Mouse (Mus musculus): ENCODE results near the gene Dedd2.
A peak's percentile ranks its signal among the peaks of the same experiment; 100 is the strongest.

The Dedd2 gene

DNA sequence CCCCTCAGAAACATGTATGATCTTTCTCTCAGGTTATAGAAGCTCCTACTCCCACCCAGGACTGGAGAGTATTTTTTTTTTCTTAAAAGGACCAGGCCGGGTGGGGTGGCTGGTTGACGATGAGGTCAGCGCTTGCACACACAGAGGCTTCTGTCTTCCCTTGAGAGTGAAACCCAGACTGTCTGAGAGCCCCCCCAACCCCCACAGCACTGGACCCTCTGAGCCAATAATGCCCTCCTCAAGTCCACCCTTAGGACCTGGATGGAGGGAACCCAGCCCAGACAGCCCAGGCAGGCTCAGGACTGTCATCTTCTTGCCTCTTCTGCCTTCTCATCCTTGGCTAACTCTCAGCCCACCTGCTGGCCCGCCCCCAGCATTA, 26.3 kb upstream of the Dedd2 start:
- DNase-seq (ENCODE audit: low spot score in 2 of 2), result no peak

DNA sequence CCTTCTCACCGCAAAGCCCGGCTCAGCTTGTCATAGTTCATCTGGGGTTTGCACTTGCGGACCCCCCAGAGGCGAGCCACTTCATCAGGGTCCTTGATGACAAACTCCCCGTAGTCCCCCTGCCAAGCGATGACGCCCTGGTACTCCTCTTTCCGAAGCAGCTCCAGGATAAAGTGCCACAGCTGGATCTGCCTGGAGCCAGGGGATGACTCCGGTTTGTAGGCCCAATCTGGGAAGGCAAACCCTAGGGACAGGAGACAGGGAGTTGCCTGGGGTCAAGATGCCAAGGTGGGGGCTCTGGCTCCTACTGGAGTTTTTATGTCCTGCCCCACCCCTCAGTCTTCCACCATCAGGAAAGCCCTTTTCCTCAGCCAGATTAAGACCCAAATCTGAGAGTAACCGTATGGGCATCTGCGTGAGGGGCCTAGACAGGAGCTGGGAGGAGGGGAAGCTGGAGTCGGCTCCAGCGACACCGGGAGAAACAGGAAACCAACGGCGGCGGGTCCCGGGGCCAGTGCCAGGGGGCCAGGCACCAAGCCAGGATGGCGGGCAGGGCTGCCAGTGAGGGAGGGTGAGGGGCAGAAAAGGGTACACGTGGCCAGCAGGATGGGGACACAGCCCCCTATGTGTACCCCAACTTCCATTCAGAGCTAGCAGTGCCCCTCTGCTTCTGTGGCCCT, 25.8 kb upstream of the Dedd2 start:
- DNase-seq (ENCODE audit: low spot score in 2 of 2), result peak; percentile 51 to 62

DNA sequence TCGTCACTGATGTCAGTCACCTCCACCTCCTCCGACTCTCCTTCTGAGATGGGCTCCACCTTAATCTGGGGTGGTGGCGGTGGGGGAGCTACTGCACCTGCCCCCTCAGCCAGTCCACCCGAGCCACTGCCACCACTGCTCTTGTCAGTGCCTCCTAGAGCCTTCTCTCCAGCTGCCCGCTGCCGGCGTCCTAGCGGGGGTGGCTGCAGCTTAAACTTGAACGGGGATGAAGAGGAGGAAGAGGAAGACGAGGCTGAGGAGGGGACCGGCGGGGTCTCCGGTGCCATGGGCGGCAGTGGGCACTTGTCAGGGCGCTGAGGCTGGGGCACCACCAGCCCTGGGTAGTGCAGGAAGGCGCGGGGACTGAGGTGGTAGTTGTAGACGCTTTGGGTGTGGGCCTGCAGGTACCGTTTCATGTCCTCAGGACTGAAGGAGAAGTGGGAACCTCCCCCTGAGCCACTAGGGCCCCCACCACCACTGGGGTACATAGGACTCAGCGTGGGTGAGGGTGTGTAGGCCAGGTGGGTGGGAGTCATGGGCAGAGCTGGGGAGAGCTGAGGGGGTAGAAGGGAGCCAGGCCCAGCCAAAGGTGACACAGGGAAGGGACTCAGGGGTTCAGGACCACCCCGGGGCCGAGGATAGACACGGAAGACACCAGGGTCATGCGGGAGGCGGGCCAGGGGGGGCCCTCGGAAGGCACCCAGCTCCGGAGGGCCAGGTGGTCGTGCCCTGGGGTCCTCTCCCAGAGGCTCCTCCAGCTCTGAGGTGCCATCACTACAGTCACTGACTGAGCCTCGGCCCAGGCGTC, 24.4 kb upstream of the Dedd2 start:
- no peak for DNase-seq (ENCODE audit: low spot score in 2 of 2)

DNA sequence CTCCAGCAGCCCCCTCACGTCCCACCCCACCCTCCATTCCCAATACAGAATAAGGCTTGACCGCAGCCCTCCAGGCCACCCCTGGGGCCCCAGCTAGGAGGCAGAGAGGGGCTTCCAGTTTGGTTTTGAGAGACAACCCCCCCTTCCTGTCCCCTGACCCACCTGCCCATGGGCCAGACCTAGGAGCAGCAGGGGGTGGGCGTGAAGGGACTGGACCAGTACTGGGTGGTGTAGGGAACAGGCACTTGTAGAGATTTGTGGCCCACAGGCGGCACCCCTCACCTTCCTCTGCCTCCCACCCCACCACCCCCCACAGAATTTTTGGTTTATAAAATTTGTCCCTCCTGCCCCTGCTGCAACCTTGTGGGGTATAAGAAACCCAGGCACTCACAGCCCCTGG, 22.9 kb upstream of the Dedd2 start:
- no peak for DNase-seq (ENCODE audit: low spot score in 2 of 2)

DNA sequence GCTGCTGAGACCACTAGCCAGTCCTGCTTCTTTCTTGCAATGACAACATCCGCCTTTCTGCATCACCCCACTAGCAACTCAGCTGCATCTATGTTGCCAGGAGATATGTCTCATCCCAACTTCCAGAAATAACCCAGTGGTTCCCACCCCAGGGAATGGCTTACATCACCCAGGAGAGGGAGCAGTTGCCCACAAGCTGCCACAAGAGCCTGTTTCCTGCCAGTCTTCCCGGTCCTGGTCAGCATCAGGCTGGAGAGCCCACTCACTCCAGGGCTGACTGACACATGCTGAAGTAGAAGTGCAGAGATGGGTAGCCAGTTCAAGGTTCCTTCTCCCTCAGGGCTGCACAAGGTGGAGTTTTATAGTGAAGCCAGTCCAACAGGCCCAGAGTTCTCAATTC, 20.6 kb upstream of the Dedd2 start:
- peak; percentile 46 to 70 for DNase-seq (ENCODE audit: low spot score in 2 of 2)

DNA sequence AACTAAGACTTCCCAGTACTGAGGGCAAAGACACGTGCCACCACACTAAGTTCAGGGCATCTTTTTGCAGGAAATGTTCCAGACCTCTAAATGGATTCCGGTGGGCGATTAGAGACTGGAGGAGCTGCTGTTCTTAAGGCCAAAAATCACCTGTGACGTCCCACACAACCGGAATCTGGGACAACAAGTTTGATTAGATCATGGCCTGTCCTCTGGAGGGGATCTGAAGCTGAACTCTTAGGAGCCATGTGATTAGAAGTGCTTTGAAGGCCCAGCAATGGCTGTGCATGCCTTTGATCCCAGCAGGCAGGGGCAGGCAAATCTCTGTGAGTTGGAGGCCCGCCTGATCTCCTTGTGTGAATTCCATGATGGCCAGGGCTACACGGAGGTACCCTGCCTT, 20.2 kb upstream of the Dedd2 start:
- no peak for DNase-seq (ENCODE audit: low spot score in 2 of 2)

DNA sequence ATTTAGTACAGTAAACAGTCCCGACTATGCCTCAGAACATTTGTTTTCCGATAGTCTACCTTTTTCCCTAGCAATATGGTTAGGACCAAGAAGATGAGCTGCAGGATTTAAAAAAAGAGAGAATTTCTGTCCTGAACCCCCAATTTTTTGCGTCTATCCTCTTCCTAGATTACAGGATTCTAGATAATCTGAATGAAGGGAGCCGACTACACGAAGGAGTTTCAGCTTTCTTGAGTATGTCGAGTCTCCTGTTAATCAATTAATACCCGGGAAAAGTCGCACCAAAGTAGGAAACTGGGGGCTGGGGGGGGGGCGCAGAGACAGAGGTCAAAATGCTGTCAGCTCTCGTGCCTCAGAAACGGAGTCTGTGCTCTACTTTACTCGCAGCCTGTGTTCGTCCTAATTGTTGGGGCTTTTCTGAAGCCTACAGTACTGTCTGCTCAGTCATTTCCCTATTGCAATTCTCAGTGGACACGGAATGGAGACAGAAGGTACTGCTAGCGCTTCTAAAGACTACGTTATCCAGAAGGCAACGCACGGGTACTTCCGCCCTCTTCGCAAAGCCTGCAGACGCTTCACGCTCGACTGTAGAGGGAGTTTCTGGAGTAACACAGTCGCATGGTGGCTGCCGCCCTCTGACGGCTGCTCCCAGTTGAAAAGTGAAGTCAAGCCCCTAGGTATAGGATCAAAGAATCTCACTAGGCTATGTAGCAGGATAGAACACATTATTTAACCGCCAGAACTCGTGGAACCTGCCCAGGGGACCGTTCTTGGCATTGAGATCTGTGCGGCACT, 18.6 kb upstream of the Dedd2 start:
- peak; percentile 66 to 78 for DNase-seq (ENCODE audit: low spot score in 2 of 2)

DNA sequence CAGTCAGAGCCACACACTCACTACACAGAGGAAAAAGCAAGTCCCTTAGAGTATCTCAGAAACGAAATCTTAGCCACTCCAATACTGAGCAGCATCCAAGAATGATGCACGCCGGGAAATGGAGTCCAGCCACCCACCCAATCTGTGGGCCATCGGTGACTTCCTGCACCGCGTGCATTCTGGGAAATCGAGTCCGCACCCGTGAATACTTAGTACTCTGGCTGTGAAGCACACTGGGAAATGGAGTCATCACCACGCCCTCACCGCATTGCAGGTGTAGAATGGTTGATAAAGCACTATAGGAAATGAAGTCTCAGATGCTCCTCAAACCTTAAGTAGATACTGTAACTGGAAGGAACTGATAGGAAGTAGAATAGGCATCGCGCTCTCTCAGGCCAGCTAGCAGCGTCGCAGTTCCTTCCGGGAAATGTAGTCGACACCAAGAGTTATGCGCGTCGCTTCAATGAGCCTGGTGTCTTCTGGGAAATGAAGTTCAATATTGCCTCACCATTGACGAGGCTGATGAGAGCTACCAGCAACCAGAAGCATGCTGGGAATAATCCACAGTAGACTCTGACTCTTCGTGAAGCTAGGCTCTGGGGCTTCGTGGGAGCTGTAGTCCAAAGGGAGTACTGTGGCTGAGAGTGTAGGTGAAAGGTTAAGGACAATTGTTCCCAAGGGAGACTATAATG, 17.7 kb upstream of the Dedd2 start:
- DNase-seq (ENCODE audit: low spot score in 2 of 2), result peak; percentile 90 to 94

DNA sequence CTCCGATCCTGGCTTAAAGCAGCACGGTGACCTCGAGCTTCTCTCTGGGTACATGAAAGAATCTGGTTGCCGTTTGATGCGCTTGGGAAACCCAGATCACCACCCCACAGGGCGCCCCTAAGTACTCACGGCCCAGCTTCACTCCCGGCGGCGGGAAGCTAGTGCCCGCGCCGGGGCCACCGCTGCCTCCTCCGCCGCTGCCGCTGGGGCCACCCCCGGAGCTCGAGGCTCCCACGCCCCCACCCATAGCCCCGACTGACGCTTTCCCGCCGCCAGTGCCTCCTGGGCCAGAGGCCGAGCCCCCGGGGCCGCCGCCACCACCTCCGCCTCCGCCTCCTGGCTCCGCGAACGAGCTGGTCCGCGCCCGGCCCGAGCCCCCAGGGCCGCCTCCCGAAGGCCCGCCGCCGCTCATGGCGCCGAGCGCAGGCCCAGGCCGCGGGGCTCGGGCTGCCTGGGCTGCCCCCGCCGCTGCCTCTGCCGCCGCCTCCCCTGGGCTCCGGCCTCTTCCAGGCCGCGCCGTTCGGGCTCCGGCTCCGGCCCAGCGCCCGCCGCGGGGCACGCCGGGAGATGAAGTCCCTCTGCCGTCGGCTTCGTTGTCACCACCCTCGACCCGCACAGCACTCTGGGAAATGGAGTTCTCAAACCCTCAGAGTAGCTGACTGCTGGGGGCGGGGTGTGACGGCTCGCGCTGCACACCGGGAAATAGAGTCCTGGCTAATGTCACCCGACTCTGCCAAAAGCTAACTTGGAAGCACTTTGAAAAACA, 17.0 kb upstream of the Dedd2 start, which contains the start of gene Gsk3a:
TSS of gene Gsk3a (minus strand) at position 603 of the 766 bp plus-strand sequence.
- DNase-seq (ENCODE audit: low spot score in 2 of 2), result peak; percentile 94 to 96

DNA sequence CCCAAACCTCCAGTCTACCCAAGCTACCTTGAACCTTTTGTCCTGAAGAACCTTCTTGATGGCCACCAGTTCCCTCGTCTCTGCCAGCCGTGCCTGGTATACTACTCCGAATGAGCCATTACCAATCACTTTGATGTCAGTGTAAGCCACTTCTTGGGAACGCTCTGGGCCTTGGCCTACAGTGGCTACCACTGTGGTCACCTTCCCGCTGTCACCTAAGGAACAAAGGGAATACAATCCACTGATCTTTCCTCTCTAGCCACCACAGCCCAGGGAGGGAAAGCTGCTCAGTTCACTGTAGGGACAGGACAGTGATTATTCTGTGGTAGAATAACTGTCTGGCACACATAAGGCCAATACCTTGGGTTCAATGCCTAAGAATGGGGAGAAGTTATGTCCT, 15.1 kb upstream of the Dedd2 start:
- no peak for DNase-seq (ENCODE audit: low spot score in 2 of 2)

DNA sequence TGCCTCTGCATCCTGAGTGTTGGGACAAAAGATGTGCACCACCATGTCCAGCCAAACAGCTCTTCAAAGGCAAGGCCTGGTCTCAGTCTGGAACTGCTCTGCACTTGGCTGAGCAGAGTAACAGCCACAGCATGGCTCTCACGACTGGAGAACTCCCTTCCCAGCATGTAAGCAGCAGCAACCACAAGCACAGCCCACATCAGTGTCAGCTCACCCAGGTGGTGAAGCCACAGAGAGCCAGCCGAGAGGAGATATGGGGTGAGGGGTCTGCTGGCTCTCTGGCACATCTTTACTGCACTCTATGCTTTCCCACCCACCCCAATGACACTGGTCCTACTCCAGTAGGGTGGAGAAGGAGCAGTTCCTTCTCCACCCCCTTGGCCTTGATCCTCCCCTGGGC, 12.6 kb upstream of the Dedd2 start:
- DNase-seq (ENCODE audit: low spot score in 2 of 2), result no peak

DNA sequence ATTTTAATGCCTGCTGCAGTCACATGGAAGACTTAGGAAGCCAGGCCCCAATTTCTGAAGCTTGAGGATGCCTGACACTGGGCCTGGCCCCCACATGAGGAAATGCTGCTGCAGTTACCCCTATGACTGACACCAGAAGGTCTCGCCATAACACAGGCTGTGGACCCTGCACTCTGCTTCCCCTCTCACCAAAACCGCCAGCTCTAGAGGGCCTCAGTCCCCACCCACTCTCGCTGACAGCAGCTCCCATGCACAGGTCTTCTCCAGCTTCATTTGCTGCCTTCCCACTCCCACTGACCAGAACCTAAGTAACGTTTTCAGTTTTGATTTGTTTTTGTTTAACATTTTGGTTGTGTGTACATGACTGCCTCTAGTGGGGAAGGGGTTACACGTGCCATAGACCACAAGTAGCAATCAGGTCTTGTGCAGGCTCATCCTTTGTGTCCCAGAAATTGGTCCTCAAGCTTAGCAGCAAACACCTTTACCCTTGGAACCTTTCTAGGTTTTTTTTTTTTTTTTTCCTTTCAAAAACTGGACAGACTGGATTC, 11.8 kb upstream of the Dedd2 start:
- DNase-seq (ENCODE audit: low spot score in 2 of 2), result no peak

DNA sequence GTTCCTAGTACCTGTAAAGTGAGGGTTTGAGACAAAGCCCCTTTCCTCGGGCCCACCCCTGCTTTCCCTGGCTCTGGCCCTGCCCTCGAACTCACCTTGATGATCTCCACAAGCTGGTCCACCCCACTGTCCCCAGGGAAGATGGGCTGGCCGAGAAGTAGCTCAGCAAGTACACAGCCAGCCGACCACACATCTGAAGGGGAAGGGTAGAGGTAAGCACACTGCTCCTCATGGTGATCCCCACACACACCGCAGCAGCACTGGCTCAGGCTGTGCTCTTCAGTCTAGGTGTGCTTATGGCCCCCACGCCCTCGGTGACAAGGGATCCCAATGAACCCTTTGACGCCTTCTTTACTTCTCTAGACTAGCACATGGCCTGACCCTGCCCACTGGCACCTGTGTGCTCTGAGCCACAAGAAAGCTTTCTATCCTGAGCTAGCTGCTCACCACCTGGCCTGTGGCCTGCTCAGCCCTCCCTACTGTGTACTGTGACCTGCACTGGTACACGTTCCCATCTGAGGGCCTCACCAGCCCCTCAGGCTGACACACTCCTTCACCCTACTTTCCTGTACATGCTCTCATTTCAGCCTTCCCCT, 10.4 kb upstream of the Dedd2 start:
- DNase-seq (ENCODE audit: low spot score in 2 of 2), result no peak

DNA sequence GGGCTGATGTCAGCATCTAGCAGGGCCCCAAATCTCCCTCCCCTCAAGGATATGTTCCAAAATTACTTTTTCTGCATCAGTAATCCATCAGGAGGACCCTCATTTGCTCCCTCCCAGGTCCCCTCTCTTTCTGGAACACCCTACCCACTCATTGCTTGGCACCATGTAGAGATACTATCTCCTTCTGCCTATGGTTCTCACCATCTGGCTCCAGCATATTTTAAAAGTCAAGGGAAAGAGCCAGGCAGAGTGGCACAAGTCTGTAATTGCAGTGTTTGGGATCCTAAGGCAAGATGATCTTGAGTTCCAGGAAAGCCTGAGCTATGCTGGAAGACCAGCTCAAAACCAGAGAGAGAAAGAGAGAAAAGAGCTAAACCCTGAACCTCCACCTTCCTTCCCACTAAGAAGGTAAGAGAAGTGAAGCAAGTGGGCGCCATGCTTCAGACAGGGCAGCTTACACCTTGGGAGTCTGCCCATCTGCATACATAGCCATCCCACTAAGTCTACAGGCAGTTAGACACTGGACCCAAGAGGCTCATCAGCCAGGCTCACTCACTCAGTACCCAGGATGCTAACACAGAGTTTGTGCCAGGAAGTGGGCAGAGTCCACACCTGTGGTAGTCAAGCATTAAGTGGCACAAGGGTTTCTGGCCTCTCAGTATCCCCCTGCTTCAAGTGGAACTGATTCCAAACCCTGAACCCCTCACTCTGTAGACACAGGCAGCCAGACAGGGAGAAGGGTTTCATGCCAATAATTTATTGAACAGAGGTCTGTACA, 7.3 kb upstream of the Dedd2 start:
- DNase-seq (ENCODE audit: low spot score in 2 of 2), result no peak

DNA sequence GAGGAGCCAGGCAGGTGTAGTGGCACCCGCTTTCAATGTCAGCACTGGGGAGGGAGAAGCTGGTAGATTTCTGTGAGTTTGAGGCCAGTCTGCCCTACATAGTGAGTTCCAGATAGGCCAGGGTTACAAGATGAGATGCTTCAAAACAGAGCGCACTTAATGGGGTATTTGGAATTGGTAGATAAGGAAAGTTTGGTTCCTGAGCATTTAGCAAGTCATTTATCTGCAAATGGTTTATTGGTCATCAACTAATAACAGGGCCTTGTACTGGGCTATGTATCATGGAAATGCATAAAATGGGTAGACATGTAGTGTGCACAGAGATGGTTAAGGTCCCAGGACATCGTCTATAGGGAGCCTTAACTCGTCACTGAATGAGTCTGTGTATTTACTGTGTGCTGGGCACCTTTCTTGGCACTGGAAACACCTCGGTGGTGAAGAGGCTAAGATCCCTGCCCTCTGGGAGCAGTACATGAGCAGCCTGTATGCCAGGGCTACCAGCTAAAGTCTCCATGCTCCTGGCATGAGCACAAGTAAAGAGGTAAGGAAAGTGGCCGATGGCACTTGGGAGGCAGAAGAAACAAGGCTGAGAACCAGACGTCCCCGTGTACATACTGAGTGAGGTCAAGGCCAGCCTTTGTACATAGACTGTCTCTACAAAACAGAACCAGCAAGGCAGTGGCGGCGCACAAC, 2.0 kb upstream of the Dedd2 start:
- no peak for DNase-seq (ENCODE audit: low spot score in 2 of 2)

DNA sequence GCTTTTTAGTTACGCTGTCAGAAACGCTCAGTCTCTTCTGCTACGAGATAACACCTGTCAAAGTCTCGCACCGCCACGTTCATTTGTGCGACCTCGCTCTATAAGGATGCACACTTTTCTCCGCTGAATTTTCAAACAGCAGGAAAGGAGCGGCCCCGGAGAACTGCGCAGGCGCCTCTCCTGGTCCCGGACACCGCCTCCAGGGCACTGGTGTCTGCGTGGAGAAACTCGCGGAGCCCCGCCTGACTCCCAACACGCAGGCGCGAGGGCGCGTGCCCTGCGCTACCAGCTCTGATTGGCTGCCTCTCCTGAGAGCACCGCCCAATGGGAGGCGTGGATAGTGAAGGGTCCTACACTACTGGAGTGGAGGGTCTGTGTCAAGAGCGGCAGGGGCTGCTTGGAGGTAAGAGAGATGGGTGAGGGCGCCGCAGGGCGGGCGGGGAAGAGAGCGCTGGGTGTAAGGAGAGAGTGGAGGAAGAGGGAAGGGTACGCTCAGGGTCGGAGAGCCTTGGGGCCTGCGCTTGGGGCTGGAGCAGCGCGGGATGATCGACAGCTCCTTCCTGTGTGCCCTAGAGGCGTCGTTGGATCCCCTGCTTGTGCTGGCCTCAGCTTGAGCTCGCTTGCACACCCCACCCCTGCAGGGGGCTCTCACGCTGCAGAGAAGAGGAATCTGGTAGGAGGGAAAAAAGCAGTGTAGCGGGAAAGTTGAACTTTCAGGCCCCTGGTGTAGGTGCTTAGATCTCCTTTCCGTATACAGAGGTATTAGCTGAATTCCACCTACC, 878 bp upstream of the Dedd2 start, which contains the start of gene Zfp526:
TSS of gene Zfp526 (plus strand) at position 324 of the 782 bp plus-strand sequence.
- DNase-seq (ENCODE audit: low spot score in 2 of 2), result peak; percentile 90 to 95

DNA sequence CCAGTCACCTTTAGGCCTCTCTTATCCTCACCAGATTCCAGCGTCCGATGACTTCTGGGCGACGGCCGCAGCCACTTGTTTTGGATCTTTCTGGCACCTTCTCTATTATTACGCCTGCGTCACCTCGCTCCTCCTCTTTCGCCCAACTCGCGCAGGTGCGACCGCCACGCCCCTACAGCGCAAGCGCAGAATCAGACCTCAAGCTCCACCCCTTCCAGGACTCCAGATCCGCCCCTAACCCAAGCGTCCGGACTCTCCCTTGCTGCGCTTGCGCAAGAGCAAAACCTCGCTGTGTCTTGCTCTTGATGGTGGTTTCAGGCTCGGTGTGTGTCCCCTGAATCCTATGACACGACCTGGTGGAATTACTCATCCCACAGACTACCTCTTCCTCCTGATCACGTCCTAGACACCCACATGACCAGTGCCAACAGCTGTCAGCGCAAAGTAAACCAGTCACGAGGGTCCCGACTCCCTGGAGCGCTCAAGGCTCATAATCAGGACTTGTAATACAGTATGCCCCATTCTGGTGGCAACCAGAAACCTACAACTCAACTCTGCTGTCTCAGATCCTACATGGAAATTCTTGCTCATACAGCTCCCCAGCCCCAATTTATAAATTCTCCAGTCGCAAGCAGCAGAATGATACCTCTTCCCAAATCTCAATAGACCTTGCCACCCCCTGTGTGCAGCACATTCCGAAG, 509 bp downstream of the Dedd2 start:
- DNase-seq (ENCODE audit: low spot score in 2 of 2), result peak; percentile 87 to 91

DNA sequence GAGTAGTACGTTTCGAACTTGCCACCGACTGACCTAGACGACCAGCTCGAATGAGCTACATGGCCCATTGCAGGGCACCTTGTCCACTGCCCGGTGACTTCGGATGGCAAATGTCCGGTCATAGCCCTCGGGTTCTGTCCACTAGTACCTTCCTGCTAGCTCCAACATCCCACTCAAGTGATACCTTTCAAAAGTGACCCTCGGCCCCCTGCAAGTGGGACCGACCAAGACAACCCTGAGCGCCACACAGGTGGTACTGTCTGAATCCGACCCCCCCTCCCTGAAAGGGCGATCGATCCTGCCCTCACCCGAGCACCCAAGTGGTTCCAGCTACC, 1.0 kb downstream of the Dedd2 start:
- no peak for DNase-seq (ENCODE audit: low spot score in 2 of 2)

Measured in frontal cortex, postnatal 25 days (tissue).